Mouse (Mus musculus) yolk sac, embryonic 10.5 days (tissue): ENCODE results near the gene Trem2.
"Not testable (repeated sequence)": the region's sequence is repeated elsewhere in the genome, so short reads cannot be mapped to it uniquely, and the experiment has no call there.

Source experiments
- DNase-seq: peaks from one replicate; pipeline ENCODE4 v3.0.0-alpha.2; 2017; ENCODE audit warnings: low spot score

Trem2 gene

GRCm38 (mm10) chr17:48346231-48346630, at the start of gene Trem2:
TSS of gene Trem2 (plus strand) at chr17:48346401.
- no peak for DNase-seq

GRCm38 (mm10) chr17:48299203-48299602, 47.0 kb upstream of the Trem2 start, which contains the start of gene Treml2:
TSS of gene Treml2 (plus strand) at chr17:48299498.
- peak; percentile 33 for DNase-seq

GRCm38 (mm10) chr17:48299756-48300155, 46.4 kb upstream of the Trem2 start:
- no peak for DNase-seq

- no peak for DNase-seq
Observed at GRCm38 (mm10) chr17:48300199-48300598, 46.0 kb upstream of the Trem2 start.

GRCm38 (mm10) chr17:48300861-48301260, 45.3 kb upstream of the Trem2 start:
- DNase-seq = no peak

- no peak for DNase-seq
Observed at GRCm38 (mm10) chr17:48301792-48302191, 44.4 kb upstream of the Trem2 start.

- DNase-seq = no peak
Observed at GRCm38 (mm10) chr17:48312124-48312523, 34.1 kb upstream of the Trem2 start.

- DNase-seq = not testable (repeated sequence)
Observed at GRCm38 (mm10) chr17:48315905-48316579, 30.2 kb upstream of the Trem2 start, which contains the start of gene B430306N03Rik. TSS of gene B430306N03Rik (plus strand) at chr17:48316141.

GRCm38 (mm10) chr17:48318686-48319085, 27.5 kb upstream of the Trem2 start:
- DNase-seq = no peak

- DNase-seq = no peak
Observed at GRCm38 (mm10) chr17:48321279-48321678, 24.9 kb upstream of the Trem2 start.

GRCm38 (mm10) chr17:48323236-48323635, 23.0 kb upstream of the Trem2 start:
- no peak for DNase-seq

GRCm38 (mm10) chr17:48324258-48324657, 21.9 kb upstream of the Trem2 start:
- DNase-seq = no peak

- DNase-seq = no peak
Observed at GRCm38 (mm10) chr17:48325093-48325492, 21.1 kb upstream of the Trem2 start.

GRCm38 (mm10) chr17:48325638-48326037, 20.6 kb upstream of the Trem2 start:
- no peak for DNase-seq

GRCm38 (mm10) chr17:48326656-48327055, 19.5 kb upstream of the Trem2 start:
- no peak for DNase-seq

- no peak for DNase-seq
Observed at GRCm38 (mm10) chr17:48332524-48332923, 13.7 kb upstream of the Trem2 start.

GRCm38 (mm10) chr17:48334186-48334585, 12.0 kb upstream of the Trem2 start:
- DNase-seq = no peak

- peak; percentile 53 for DNase-seq
Observed at GRCm38 (mm10) chr17:48336857-48337256, 9.3 kb upstream of the Trem2 start.

- DNase-seq = no peak
Observed at GRCm38 (mm10) chr17:48340267-48340666, 5.9 kb upstream of the Trem2 start.

- no peak for DNase-seq
Observed at GRCm38 (mm10) chr17:48341947-48342346, 4.3 kb upstream of the Trem2 start.

GRCm38 (mm10) chr17:48343065-48343464, 3.1 kb upstream of the Trem2 start:
- DNase-seq = no peak

- DNase-seq = no peak
Observed at GRCm38 (mm10) chr17:48345824-48346223, 377 bp upstream of the Trem2 start.

- DNase-seq = no peak
Observed at GRCm38 (mm10) chr17:48346834-48347233, 633 bp downstream of the Trem2 start.

- no peak for DNase-seq
Observed at GRCm38 (mm10) chr17:48347287-48347686, 1.1 kb downstream of the Trem2 start.
